Mouse (Mus musculus): ENCODE results near the gene Sars2. TPM values are rescaled to one million over a fixed set of nuclear protein-coding genes. Genes with fewer than 3 reads are reported as not detected.

The Sars2 gene
- polyA plus RNA-seq, 1 experiment from 2014 or later, result 20.4 TPM

- Histone ChIP-seq H3K27me3 (replicated peaks) (no peaks in the 10 kb centered on the region), H3K4me3 (no peak overlapping the region), H3K27ac (replicated peaks) (peak overlapping the region; percentile 53; the same call in 1 of the 2 replicates), H3K9me3 (no peaks in the 10 kb centered on the region), H3K9ac (peak overlapping the region; percentile 73), H3K36me3 (peaks cover 40% of the 10 kb centered on the region), H3K4me2 (no peak overlapping the region), H3K4me1 (peaks cover 22% of the 10 kb centered on the region)
- 46% methylated on average over 6 of the region's 6 CpGs for WGBS
- no peak for ATAC-seq (ENCODE audit: extremely low read depth, insufficient number of reproducible peaks, low FRiP score, low TSS enrichment)
Observed at GRCm38 (mm10) chr7:28780067-28780658, 38.4 kb downstream of the Sars2 start.

GRCm38 (mm10) chr7:28780857-28781256, 39.1 kb downstream of the Sars2 start:
- 54% methylated on average over 7 of the region's 7 CpGs for WGBS
- H3K4me1 ChIP-seq, result peaks cover 22% of the 10 kb centered on the region
- H3K9ac ChIP-seq, result peak overlapping the region; percentile 54
- peaks cover 41% of the 10 kb centered on the region for H3K36me3 ChIP-seq
- H3K4me2 ChIP-seq, result no peak overlapping the region
- H3K4me3 ChIP-seq, result no peak overlapping the region
- H3K27me3 ChIP-seq (replicated peaks), result no peaks in the 10 kb centered on the region
- no peaks in the 10 kb centered on the region for H3K9me3 ChIP-seq
- 0 out of 2 replicates have a peak overlapping the region, but pooled peaks have one; percentile 53 for H3K27ac ChIP-seq (replicated peaks)
- no peak for ATAC-seq (ENCODE audit: extremely low read depth, insufficient number of reproducible peaks, low FRiP score, low TSS enrichment)

- H3K9ac ChIP-seq, result peak overlapping the region; percentile 54; the same call in 1 of the 2 replicates
- no peak overlapping the region for H3K27ac ChIP-seq (replicated peaks)
- H3K4me3 ChIP-seq, result no peak overlapping the region
- no peaks in the 10 kb centered on the region for H3K27me3 ChIP-seq (replicated peaks)
- peaks cover 43% of the 10 kb centered on the region for H3K36me3 ChIP-seq
- peaks cover 24% of the 10 kb centered on the region for H3K4me1 ChIP-seq
- H3K4me2 ChIP-seq, result no peak overlapping the region
- WGBS, result 84% methylated on average over 8 of the region's 8 CpGs
- no peak for ATAC-seq (ENCODE audit: extremely low read depth, insufficient number of reproducible peaks, low FRiP score, low TSS enrichment)
- no peaks in the 10 kb centered on the region for H3K9me3 ChIP-seq
Observed at GRCm38 (mm10) chr7:28781261-28781663, 39.5 kb downstream of the Sars2 start.

GRCm38 (mm10) chr7:28785161-28785560, 43.4 kb downstream of the Sars2 start:
- no peak for ATAC-seq (ENCODE audit: extremely low read depth, insufficient number of reproducible peaks, low FRiP score, low TSS enrichment)
- Histone ChIP-seq H3K27me3 (replicated peaks) (no peaks in the 10 kb centered on the region), H3K36me3 (peaks cover 52% of the 10 kb centered on the region), H3K4me3 (no peak overlapping the region), H3K9ac (no peak overlapping the region), H3K9me3 (no peaks in the 10 kb centered on the region), H3K27ac (replicated peaks) (no peak overlapping the region), H3K4me2 (no peak overlapping the region), H3K4me1 (peaks cover 37% of the 10 kb centered on the region)
- whole genome bisulfite sequencing, result 63% methylated on average over 5 of the region's 5 CpGs

- Histone ChIP-seq H3K4me2 (no peak overlapping the region), H3K27me3 (replicated peaks) (no peaks in the 10 kb centered on the region), H3K36me3 (peaks cover 49% of the 10 kb centered on the region), H3K9ac (no peak overlapping the region), H3K27ac (replicated peaks) (no peak overlapping the region), H3K9me3 (no peaks in the 10 kb centered on the region), H3K4me3 (no peak overlapping the region), H3K4me1 (peaks cover 20% of the 10 kb centered on the region)
- 92% methylated on average over 9 of the region's 9 CpGs for WGBS
- no peak for ATAC-seq (ENCODE audit: extremely low read depth, insufficient number of reproducible peaks, low FRiP score, low TSS enrichment)
Observed at GRCm38 (mm10) chr7:28787884-28788283, 46.1 kb downstream of the Sars2 start.

- 54% methylated on average over 5 of the region's 5 CpGs for WGBS
- ATAC-seq (ENCODE audit: extremely low read depth, insufficient number of reproducible peaks, low FRiP score, low TSS enrichment), result no peak
- peaks cover 43% of the 10 kb centered on the region for H3K36me3 ChIP-seq
- no peak within 1 kb of the TSS for H3K9ac ChIP-seq
- 0 out of 2 replicates have a peak, but pooled peaks cover 17% of the 10 kb centered on the region for H3K4me1 ChIP-seq
- H3K27ac ChIP-seq (replicated peaks), result no peak within 1 kb of the TSS
- no peak within 1 kb of the TSS for H3K4me3 ChIP-seq
- no peak within 1 kb of the TSS for H3K4me2 ChIP-seq
- no peaks in the 10 kb centered on the region for H3K9me3 ChIP-seq
- H3K27me3 ChIP-seq (replicated peaks), result no peaks in the 10 kb centered on the region
Observed at GRCm38 (mm10) chr7:28788307-28789195, 46.8 kb downstream of the Sars2 start, which contains the start of gene Rinl. Gene Rinl (plus strand): TSS chr7:28788969.

- 76% methylated on average over 3 of the region's 3 CpGs for WGBS
- H3K36me3 ChIP-seq, result peaks cover 36% of the 10 kb centered on the region
- no peak overlapping the region for H3K4me3 ChIP-seq
- 0 out of 2 replicates have a peak, but pooled peaks cover 17% of the 10 kb centered on the region for H3K4me1 ChIP-seq
- no peaks in the 10 kb centered on the region for H3K9me3 ChIP-seq
- no peak overlapping the region for H3K9ac ChIP-seq
- H3K27ac ChIP-seq (replicated peaks), result no peak overlapping the region
- ATAC-seq (ENCODE audit: extremely low read depth, insufficient number of reproducible peaks, low FRiP score, low TSS enrichment), result no peak
- no peak overlapping the region for H3K4me2 ChIP-seq
- H3K27me3 ChIP-seq (replicated peaks), result no peaks in the 10 kb centered on the region
Observed at GRCm38 (mm10) chr7:28789235-28789634, 47.4 kb downstream of the Sars2 start.

- WGBS, result 54% methylated on average over 8 of the region's 8 CpGs
- H3K36me3 ChIP-seq, result peaks cover 28% of the 10 kb centered on the region
- no peaks in the 10 kb centered on the region for H3K27me3 ChIP-seq (replicated peaks)
- no peaks in the 10 kb centered on the region for H3K9me3 ChIP-seq
- ATAC-seq (ENCODE audit: extremely low read depth, insufficient number of reproducible peaks, low FRiP score, low TSS enrichment), result no peak
- H3K4me2 ChIP-seq, result no peak overlapping the region
- H3K4me1 ChIP-seq, result 0 out of 2 replicates have a peak, but pooled peaks cover 17% of the 10 kb centered on the region
- no peak overlapping the region for H3K27ac ChIP-seq (replicated peaks)
- no peak overlapping the region for H3K9ac ChIP-seq
- no peak overlapping the region for H3K4me3 ChIP-seq
Observed at GRCm38 (mm10) chr7:28790066-28790806, 48.4 kb downstream of the Sars2 start.

- Histone ChIP-seq H3K9me3 (no peaks in the 10 kb centered on the region), H3K9ac (no peak overlapping the region), H3K4me2 (no peak overlapping the region), H3K4me1 (peaks cover 25% of the 10 kb centered on the region), H3K36me3 (peaks cover 15% of the 10 kb centered on the region), H3K27ac (replicated peaks) (no peak overlapping the region), H3K27me3 (replicated peaks) (no peaks in the 10 kb centered on the region), H3K4me3 (no peak overlapping the region)
- ATAC-seq (ENCODE audit: extremely low read depth, insufficient number of reproducible peaks, low FRiP score, low TSS enrichment), result no peak
Observed at GRCm38 (mm10) chr7:28791706-28792105, 49.9 kb downstream of the Sars2 start.

- Histone ChIP-seq H3K4me3 (no peak overlapping the region), H3K27ac (replicated peaks) (no peak overlapping the region), H3K36me3 (peaks cover 9% of the 10 kb centered on the region), H3K4me2 (no peak overlapping the region), H3K9ac (no peak overlapping the region), H3K27me3 (replicated peaks) (no peaks in the 10 kb centered on the region), H3K9me3 (no peaks in the 10 kb centered on the region), H3K4me1 (peaks cover 30% of the 10 kb centered on the region)
- ATAC-seq (ENCODE audit: extremely low read depth, insufficient number of reproducible peaks, low FRiP score, low TSS enrichment), result no peak
- 66% methylated on average over 14 of the region's 14 CpGs for WGBS
Observed at GRCm38 (mm10) chr7:28792391-28793185, 50.8 kb downstream of the Sars2 start.
